Mouse (Mus musculus) heart, embryonic 14.5 days (tissue): ENCODE data around the gene Gm13285. TPM values are rescaled to one million over a fixed set of nuclear protein-coding genes. Genes with fewer than 3 reads are reported as not detected.
"Not testable (repeated sequence)": the region's sequence is repeated elsewhere in the genome, so short reads cannot be mapped to it uniquely, and the experiment has no call there.

Source experiments
- ATAC-seq: fragments of 200-750 bp; cut with Nextera tagmentation; 2 replicates; pipeline ENCODE4 v1.8.0; 2017; ENCODE audit warnings: low read depth, moderate TSS enrichment; ENCODE audit not compliant: insufficient number of reproducible peaks, insufficient read depth, low FRiP score
- H3K27ac ChIP-seq, 2 experiments: fragments of 200-500 bp in 1 of 2; fragments of 300-500 bp in 1 of 2; sonication (generic) in 1 of 2; replicated peaks in 1 of 2; 2 replicates each; pipeline ENCODE4 v1.5.1; 2012 to 2014; ENCODE audit warnings: low read depth in 2 of 2, low read length in 2 of 2, control low read depth in 1 of 2, mild to moderate bottlenecking in 1 of 2, mixed read lengths in 1 of 2; ENCODE audit not compliant: control insufficient read depth in 1 of 2, insufficient read depth in 1 of 2
- H3K27me3 ChIP-seq: fragments of 300-500 bp; sonication (generic); 2 replicates; pipeline ENCODE4 v1.6.1; 2014; ENCODE audit warnings: mild to moderate bottlenecking, low read length, control low read depth; ENCODE audit not compliant: control insufficient read depth, insufficient read depth
- H3K36me3 ChIP-seq: fragments of 300-500 bp; sonication (generic); 2 replicates; pipeline ENCODE4 v1.6.1; 2014; ENCODE audit warnings: mild to moderate bottlenecking, control low read depth, low read length, mixed read lengths; ENCODE audit not compliant: control insufficient read depth, insufficient read depth
- H3K4me1 ChIP-seq, 2 experiments: fragments of 200-500 bp in 1 of 2; fragments of 300-500 bp in 1 of 2; sonication (generic) in 1 of 2; 2 replicates each; pipeline ENCODE4 v1.6.1; 2012 to 2014; ENCODE audit warnings: low read length in 2 of 2, control low read depth in 1 of 2, mixed read lengths in 1 of 2; ENCODE audit not compliant: control insufficient read depth in 2 of 2, insufficient read depth in 2 of 2
- H3K4me2 ChIP-seq: fragments of 300-500 bp; sonication (generic); 2 replicates; pipeline ENCODE4 v1.6.1; 2014; ENCODE audit warnings: mild to moderate bottlenecking, low read length
- H3K4me3 ChIP-seq, 2 experiments: fragments of 200-500 bp in 1 of 2; fragments of 300-500 bp in 1 of 2; sonication (generic) in 1 of 2; 2 replicates each; pipeline ENCODE4 v1.5.1; 2012 to 2014; ENCODE audit warnings: low read length in 2 of 2, mild to moderate bottlenecking in 2 of 2, control low read depth in 1 of 2, low read depth in 1 of 2, moderate library complexity in 1 of 2; ENCODE audit not compliant: control insufficient read depth in 1 of 2, insufficient read depth in 1 of 2
- H3K9ac ChIP-seq: fragments of 300-500 bp; sonication (generic); 2 replicates; pipeline ENCODE4 v1.6.1; 2014; ENCODE audit warnings: mild to moderate bottlenecking, low read length
- H3K9me3 ChIP-seq: fragments of 300-500 bp; sonication (generic); 2 replicates; pipeline ENCODE4 v1.6.1; 2016; ENCODE audit warnings: low read length, control low read depth; ENCODE audit not compliant: control insufficient read depth
- WGBS: fragments of 180-500 bp; shearing (Covaris S2); extraction: QIAGEN DNeasy Blood & Tissue Kit; methylation state at CpG from one replicate; pipeline ENCODE4 v1.1.7; 2014; 5-methylcytosine and 5-hydroxymethylcytosine counted together
- polyA plus RNA-seq: library from polyadenylated mRNA; unstranded; fragments of >200 nt; fragmentation: Nextera tagmentation; extraction: Ambion mirVana; gene quantifications from 2 replicates; pipeline ENCODE4 v1.2.1, GENCODE M21; 2014

Gene Gm13285
- polyA plus RNA-seq, 1 experiment from 2014 or later: 0.80 TPM

- not testable (repeated sequence) for ATAC-seq, H3K27me3 ChIP-seq, H3K36me3 ChIP-seq, H3K4me1 ChIP-seq, H3K4me3 ChIP-seq, H3K27ac ChIP-seq, H3K9ac ChIP-seq, H3K9me3 ChIP-seq
- H3K4me2 ChIP-seq: 0 out of 2 replicates have a peak within 1 kb of the TSS, but pooled peaks have one; percentile 27
- no CpG with 5 or more reads among the region's 29 CpGs for WGBS
These were observed 3.5 kb downstream of the Gm13285 start, which contains the start of gene Gm13287 for GRCm38 (mm10) chr4:88802954-88803353. Gm13287 (plus strand) TSS chr4:88803254.

DNA sequence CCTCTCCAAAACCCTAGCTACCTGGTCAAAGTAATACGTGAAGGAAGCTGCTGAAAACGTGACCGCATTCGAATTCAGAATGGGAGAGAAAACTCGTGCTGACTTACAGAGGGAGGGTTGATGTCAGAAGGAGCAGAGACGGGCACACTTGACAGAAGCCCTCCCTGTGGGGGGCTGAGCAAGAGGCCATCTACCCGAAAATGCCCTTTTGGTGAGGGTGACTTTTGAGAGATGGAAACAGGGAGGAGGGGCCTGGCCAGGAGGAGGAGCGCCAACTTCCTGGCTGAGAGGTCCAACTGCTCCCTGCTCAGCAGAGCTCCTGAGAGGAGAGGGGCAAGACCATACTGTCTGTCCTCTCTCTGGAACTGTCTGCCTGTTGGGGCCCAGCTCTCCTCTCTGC is 5.8 kb downstream of the Gm13285 start, which contains the start of gene Gm13288:
Gene Gm13288, plus strand, starts transcription at position 301 of the 400 bp plus-strand sequence.
- not testable (repeated sequence) for H3K4me2 ChIP-seq, H3K27ac ChIP-seq, H3K9ac ChIP-seq, H3K4me1 ChIP-seq, H3K9me3 ChIP-seq, ATAC-seq, H3K36me3 ChIP-seq
- H3K27me3 ChIP-seq: peaks cover 15% of the 10 kb centered on the region
- H3K4me3 ChIP-seq: peak within 1 kb of the TSS in 1 of 2 experiments; percentile 21; a peak in 2 of 4 replicates
- WGBS: no CpG with 5 or more reads among the region's 8 CpGs

- H3K9ac ChIP-seq, H3K4me1 ChIP-seq, ATAC-seq, H3K36me3 ChIP-seq, H3K4me2 ChIP-seq, H3K27ac ChIP-seq, H3K9me3 ChIP-seq: not testable (repeated sequence)
- Histone ChIP-seq H3K4me3 (peak overlapping the region in 1 of 2 experiments; percentile 21; a peak in 2 of 4 replicates), H3K27me3 (peaks cover 15% of the 10 kb centered on the region)
- no CpG with 5 or more reads among the region's 34 CpGs for WGBS
These were observed 6.3 kb downstream of the Gm13285 start for GRCm38 (mm10) chr4:88805761-88806160.

DNA sequence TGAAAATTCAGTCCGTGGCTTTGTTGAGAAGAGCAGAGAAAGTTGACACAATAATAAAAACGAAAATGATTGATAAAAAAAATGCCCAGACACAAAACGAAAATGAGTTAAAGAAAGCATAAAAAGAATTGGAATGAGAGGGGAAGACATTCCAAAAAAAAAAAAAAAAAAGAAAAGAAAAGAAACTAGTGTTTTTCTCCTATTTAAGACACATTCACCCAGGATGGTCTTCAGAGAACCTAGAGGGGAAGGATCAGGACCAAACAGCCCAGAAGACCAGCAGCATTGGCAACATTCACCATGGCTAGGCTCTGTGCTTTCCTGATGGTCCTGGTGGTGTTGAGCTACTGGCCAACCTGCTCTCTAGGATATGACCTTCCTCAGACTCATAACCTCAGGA is 16.5 kb downstream of the Gm13285 start, which contains the start of gene Ifna7:
Gene Ifna7, plus strand, starts transcription at position 301 of the 400 bp plus-strand sequence.
- Histone ChIP-seq H3K27me3 (no peaks in the 10 kb centered on the region), H3K36me3 (no peaks in the 10 kb centered on the region), H3K4me1 (no peaks in the 10 kb centered on the region), H3K4me3 (no peak within 1 kb of the TSS), H3K4me2 (no peak within 1 kb of the TSS), H3K9me3 (no peaks in the 10 kb centered on the region), H3K9ac (no peak within 1 kb of the TSS), H3K27ac (no peak within 1 kb of the TSS)
- 47% methylated on average over 3 of the region's 3 CpGs for WGBS
- no peak for ATAC-seq

DNA sequence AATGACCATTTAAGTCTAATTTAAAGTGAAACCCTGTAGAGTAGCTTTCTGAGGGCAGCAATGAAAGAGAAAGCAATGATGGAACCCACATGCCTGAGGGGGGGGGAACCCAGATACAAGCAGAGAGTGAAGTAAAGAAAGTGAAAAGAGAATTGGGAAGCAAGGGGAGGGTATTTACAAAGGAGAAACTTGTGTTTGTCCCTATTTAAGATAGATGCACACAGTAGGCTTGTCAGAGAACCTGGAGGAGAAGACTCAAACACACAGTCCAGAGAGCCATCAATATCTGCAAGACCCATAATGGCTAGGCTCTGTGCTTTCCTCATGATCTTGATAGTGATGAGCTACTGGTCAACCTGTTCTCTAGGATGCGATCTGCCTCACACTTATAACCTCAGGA is 20.2 kb downstream of the Gm13285 start, which contains the start of gene Ifna11:
Gene Ifna11, plus strand, starts transcription at position 301 of the 400 bp plus-strand sequence.
- no peak within 1 kb of the TSS for H3K4me3 ChIP-seq
- no peak within 1 kb of the TSS for H3K9ac ChIP-seq
- H3K4me1 ChIP-seq: no peaks in the 10 kb centered on the region
- H3K27ac ChIP-seq: no peak within 1 kb of the TSS
- H3K9me3 ChIP-seq: no peaks in the 10 kb centered on the region
- no peak within 1 kb of the TSS for H3K4me2 ChIP-seq
- WGBS: 63% methylated on average over 1 of the region's 1 CpGs
- no peaks in the 10 kb centered on the region for H3K36me3 ChIP-seq
- no peaks in the 10 kb centered on the region for H3K27me3 ChIP-seq
- no peak for ATAC-seq

- Histone ChIP-seq H3K4me1 (no peaks in the 10 kb centered on the region), H3K9me3 (no peaks in the 10 kb centered on the region), H3K4me2 (no peak overlapping the region), H3K27ac (no peak overlapping the region), H3K4me3 (no peak overlapping the region), H3K36me3 (no peaks in the 10 kb centered on the region), H3K27me3 (no peaks in the 10 kb centered on the region), H3K9ac (no peak overlapping the region)
- ATAC-seq: no peak
- 23% methylated on average over 4 of the region's 4 CpGs for WGBS
These were observed 23.5 kb downstream of the Gm13285 start for GRCm38 (mm10) chr4:88822995-88823394.

DNA sequence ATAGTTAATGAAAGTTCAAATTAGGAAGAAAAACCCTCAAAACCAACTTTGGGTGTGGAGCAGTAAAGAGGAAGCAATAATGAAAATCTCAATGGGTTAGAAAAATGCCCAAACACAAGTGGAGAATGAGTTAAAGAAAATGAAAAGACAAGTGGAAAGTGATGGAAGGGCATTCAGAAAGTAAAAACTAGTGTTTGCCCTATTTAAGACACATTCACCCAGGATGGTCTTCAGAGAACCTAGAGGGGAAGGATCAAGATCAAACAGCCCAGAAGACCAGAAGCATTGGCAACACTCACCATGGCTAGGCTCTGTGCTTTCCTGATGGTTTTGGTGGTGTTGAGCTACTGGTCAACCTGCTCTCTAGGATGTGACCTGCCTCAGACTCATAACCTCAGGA is 27.7 kb downstream of the Gm13285 start, which contains the start of gene Ifna6:
Gene Ifna6, plus strand, starts transcription at position 301 of the 400 bp plus-strand sequence.
- not testable (repeated sequence) for H3K9me3 ChIP-seq, H3K4me1 ChIP-seq, H3K4me3 ChIP-seq, H3K4me2 ChIP-seq, H3K36me3 ChIP-seq, H3K27me3 ChIP-seq, H3K9ac ChIP-seq, H3K27ac ChIP-seq, ATAC-seq

- no peaks in the 10 kb centered on the region for H3K4me1 ChIP-seq
- ATAC-seq: no peak
- H3K9ac ChIP-seq: no peak overlapping the region
- WGBS: 17% methylated on average over 4 of the region's 4 CpGs
- H3K9me3 ChIP-seq: no peaks in the 10 kb centered on the region
- no peaks in the 10 kb centered on the region for H3K36me3 ChIP-seq
- no peak overlapping the region for H3K4me2 ChIP-seq
- no peak overlapping the region for H3K4me3 ChIP-seq
- H3K27me3 ChIP-seq: no peaks in the 10 kb centered on the region
- H3K27ac ChIP-seq: no peak overlapping the region
These were observed 31.1 kb downstream of the Gm13285 start for GRCm38 (mm10) chr4:88830523-88830922.
